Mouse (Mus musculus): ENCODE data around the gene Nalcn.
A peak's percentile ranks its signal among the peaks of the same experiment; 100 is the strongest.

Gene Nalcn

GRCm38 (mm10) chr14:123512923-123513322, 114.0 kb downstream of the Nalcn start:
- DNase-seq (ENCODE audit: low spot score in 2 of 2), result no peak

- no peak for DNase-seq (ENCODE audit: low spot score in 2 of 2)
Observed at GRCm38 (mm10) chr14:123495544-123495943, 131.4 kb downstream of the Nalcn start.

- no peak for DNase-seq (ENCODE audit: low spot score in 2 of 2)
Observed at GRCm38 (mm10) chr14:123488575-123489207, 138.3 kb downstream of the Nalcn start.

GRCm38 (mm10) chr14:123462026-123462425, 164.9 kb downstream of the Nalcn start:
- DNase-seq (ENCODE audit: low spot score in 2 of 2), result no peak

GRCm38 (mm10) chr14:123446031-123446430, 180.9 kb downstream of the Nalcn start:
- DNase-seq (ENCODE audit: low spot score in 2 of 2), result no peak

GRCm38 (mm10) chr14:123435542-123435941, 191.4 kb downstream of the Nalcn start:
- no peak for DNase-seq (ENCODE audit: low spot score in 2 of 2)

- DNase-seq (ENCODE audit: low spot score in 2 of 2), result no peak
Observed at GRCm38 (mm10) chr14:123376167-123376855, 250.6 kb downstream of the Nalcn start.

GRCm38 (mm10) chr14:123371522-123371921, 255.4 kb downstream of the Nalcn start:
- no peak for DNase-seq (ENCODE audit: low spot score in 2 of 2)

GRCm38 (mm10) chr14:123359691-123360090, 267.3 kb downstream of the Nalcn start:
- DNase-seq (ENCODE audit: low spot score in 2 of 2), result no peak

GRCm38 (mm10) chr14:123352973-123353372, 274.0 kb downstream of the Nalcn start:
- peak in 1 of 2 experiments; percentile 14 for DNase-seq (ENCODE audit: low spot score in 2 of 2)

GRCm38 (mm10) chr14:123331841-123332240, 295.1 kb downstream of the Nalcn start:
- DNase-seq (ENCODE audit: low spot score in 2 of 2), result no peak

- no peak for DNase-seq (ENCODE audit: low spot score in 2 of 2)
Observed at GRCm38 (mm10) chr14:123314369-123314768, 312.6 kb downstream of the Nalcn start.

- DNase-seq (ENCODE audit: low spot score in 2 of 2), result no peak
Observed at GRCm38 (mm10) chr14:123312371-123312770, 314.6 kb downstream of the Nalcn start.

- no peak for DNase-seq (ENCODE audit: low spot score in 2 of 2)
Observed at GRCm38 (mm10) chr14:123296068-123296467, 330.9 kb downstream of the Nalcn start.

GRCm38 (mm10) chr14:123291118-123292007, 335.6 kb downstream of the Nalcn start:
- DNase-seq (ENCODE audit: low spot score in 2 of 2), result no peak

- no peak for DNase-seq (ENCODE audit: low spot score in 2 of 2)
Observed at GRCm38 (mm10) chr14:123282165-123282564, 344.8 kb downstream of the Nalcn start.

GRCm38 (mm10) chr14:123272121-123272520, 354.8 kb downstream of the Nalcn start:
- DNase-seq (ENCODE audit: low spot score in 2 of 2), result no peak

GRCm38 (mm10) chr14:123240738-123241137, 386.2 kb downstream of the Nalcn start:
- no peak for DNase-seq (ENCODE audit: low spot score in 2 of 2)

GRCm38 (mm10) chr14:123239945-123240344, 387.0 kb downstream of the Nalcn start:
- no peak for DNase-seq (ENCODE audit: low spot score in 2 of 2)

- DNase-seq (ENCODE audit: low spot score in 2 of 2), result no peak
Observed at GRCm38 (mm10) chr14:123237002-123237401, 389.9 kb downstream of the Nalcn start.

- DNase-seq (ENCODE audit: low spot score in 2 of 2), result no peak
Observed at GRCm38 (mm10) chr14:123232630-123233206, 394.2 kb downstream of the Nalcn start.
